Mouse (Mus musculus): ENCODE measurements around the gene Zfp36.

Gene Zfp36

GRCm38 (mm10) chr7:28338108-28338998, 41.7 kb downstream of the Zfp36 start, which contains the start of gene Supt5:
TSS of gene Supt5 (minus strand) at chr7:28338746.
- DNase-seq (ENCODE audit: low spot score in 2 of 2), result peak; percentile 94 to 97

GRCm38 (mm10) chr7:28335471-28335870, 44.6 kb downstream of the Zfp36 start:
- DNase-seq (ENCODE audit: low spot score in 2 of 2), result no peak

GRCm38 (mm10) chr7:28334534-28334933, 45.5 kb downstream of the Zfp36 start:
- DNase-seq (ENCODE audit: low spot score in 2 of 2), result no peak

- DNase-seq (ENCODE audit: low spot score in 2 of 2), result no peak
Measured at GRCm38 (mm10) chr7:28328260-28328659, 51.8 kb downstream of the Zfp36 start.
